Mouse (Mus musculus): Measurements from ENCODE around the gene Spcs3. TPM values are rescaled to one million over a fixed set of nuclear protein-coding genes. Genes with fewer than 3 reads are reported as not detected.

The Spcs3 gene
- polyA plus RNA-seq, 1 experiment, result 44.4 TPM

GRCm38 (mm10) chr8:54509221-54509721, 20.5 kb downstream of the Spcs3 start:
- peak; percentile 61 to 71 for DNase-seq (ENCODE audit: extremely low spot score in 1 of 2, low spot score in 1 of 2)

- DNase-seq (ENCODE audit: extremely low spot score in 1 of 2, low spot score in 1 of 2), result peak in 1 of 2 experiments; percentile 38
Observed at GRCm38 (mm10) chr8:54508814-54509213, 21.0 kb downstream of the Spcs3 start.

GRCm38 (mm10) chr8:54508096-54508456, 21.7 kb downstream of the Spcs3 start:
- DNase-seq (ENCODE audit: extremely low spot score in 1 of 2, low spot score in 1 of 2), result no peak

- peak; percentile 79 to 98 for DNase-seq (ENCODE audit: extremely low spot score in 1 of 2, low spot score in 1 of 2)
Observed at GRCm38 (mm10) chr8:54507428-54508095, 22.2 kb downstream of the Spcs3 start.

GRCm38 (mm10) chr8:54505060-54505459, 24.7 kb downstream of the Spcs3 start:
- no peak for DNase-seq (ENCODE audit: extremely low spot score in 1 of 2, low spot score in 1 of 2)

GRCm38 (mm10) chr8:54503104-54503503, 26.7 kb downstream of the Spcs3 start:
- peak in 1 of 2 experiments; percentile 30 for DNase-seq (ENCODE audit: extremely low spot score in 1 of 2, low spot score in 1 of 2)

- no peak for DNase-seq (ENCODE audit: extremely low spot score in 1 of 2, low spot score in 1 of 2)
Observed at GRCm38 (mm10) chr8:54493915-54494314, 35.9 kb downstream of the Spcs3 start.

- peak in 1 of 2 experiments; percentile 86 for DNase-seq (ENCODE audit: extremely low spot score in 1 of 2, low spot score in 1 of 2)
Observed at GRCm38 (mm10) chr8:54493110-54493509, 36.7 kb downstream of the Spcs3 start.

- DNase-seq (ENCODE audit: extremely low spot score in 1 of 2, low spot score in 1 of 2), result no peak
Observed at GRCm38 (mm10) chr8:54491934-54492333, 37.9 kb downstream of the Spcs3 start.

- peak in 1 of 2 experiments; percentile 80 for DNase-seq (ENCODE audit: extremely low spot score in 1 of 2, low spot score in 1 of 2)
Observed at GRCm38 (mm10) chr8:54491057-54491690, 38.6 kb downstream of the Spcs3 start.

GRCm38 (mm10) chr8:54488437-54488836, 41.4 kb downstream of the Spcs3 start:
- DNase-seq (ENCODE audit: extremely low spot score in 1 of 2, low spot score in 1 of 2), result no peak

- no peak for DNase-seq (ENCODE audit: extremely low spot score in 1 of 2, low spot score in 1 of 2)
Observed at GRCm38 (mm10) chr8:54486555-54487273, 43.1 kb downstream of the Spcs3 start.

Other genes starting within 250 kb of the Spcs3 start
- 3.7 and 3.9 TPM in 2 replicates for gene Asb5, start 418 bp downstream of the Spcs3 start, polyA plus RNA-seq (2012; rRNA removed)
- 0.11 and 0.12 TPM in 2 replicates for gene Spata4, start 70.8 kb upstream of the Spcs3 start, polyA plus RNA-seq (2012; rRNA removed)

Data from frontal cortex, adult 2 months (tissue).